Mouse (Mus musculus) inflammation-experienced regulatory T-cells, adult 6 months (primary cell): Measurements from ENCODE around the gene Olfr1347. TPM values are rescaled to one million over a fixed set of nuclear protein-coding genes. Genes with fewer than 3 reads are reported as not detected.
"Not testable (repeated sequence)": the region's sequence is repeated elsewhere in the genome, so short reads cannot be mapped to it uniquely, and the experiment has no call there.

ENCODE experiments used
- ATAC-seq: one replicate; pipeline ENCODE4 v1.8.0; 2017
- polyA plus RNA-seq, 3 experiments: library from polyadenylated mRNA; unstranded; fragments of 100-300 nt; shearing (Covaris generic); gene quantifications; one replicate each; pipeline ENCODE4 v1.2.1; 2017

Olfr1347 gene
- polyA plus RNA-seq = not detected

GRCm38 (mm10) chr7:6499655-6500054, at the start of gene Olfr1347:
TSS of gene Olfr1347 (minus strand) at chr7:6499755.
- ATAC-seq = no peak

GRCm38 (mm10) chr7:6526141-6526540, 26.6 kb upstream of the Olfr1347 start:
- ATAC-seq = no peak

GRCm38 (mm10) chr7:6525001-6525400, 25.4 kb upstream of the Olfr1347 start:
- ATAC-seq = no peak

GRCm38 (mm10) chr7:6522850-6523249, 23.3 kb upstream of the Olfr1347 start, which contains the start of gene Olfr1349:
TSS of gene Olfr1349 (minus strand) at chr7:6522950.
- ATAC-seq = no peak

- no peak for ATAC-seq
Measured at GRCm38 (mm10) chr7:6521666-6522065, 22.1 kb upstream of the Olfr1347 start.

GRCm38 (mm10) chr7:6508648-6509047, 9.1 kb upstream of the Olfr1347 start, which contains the start of gene Olfr1348:
TSS of gene Olfr1348 (minus strand) at chr7:6508748.
- no peak for ATAC-seq

GRCm38 (mm10) chr7:6486841-6487240, 12.7 kb downstream of the Olfr1347 start, which contains the start of gene Olfr5:
TSS of gene Olfr5 (minus strand) at chr7:6486941.
- no peak for ATAC-seq

- ATAC-seq = not testable (repeated sequence)
Measured at GRCm38 (mm10) chr7:6477633-6478032, 21.9 kb downstream of the Olfr1347 start.

- ATAC-seq = no peak
Measured at GRCm38 (mm10) chr7:6466951-6467350, 32.6 kb downstream of the Olfr1347 start, which contains the start of gene Olfr1346. TSS of gene Olfr1346 (plus strand) at chr7:6467101.

GRCm38 (mm10) chr7:6456399-6456798, 43.2 kb downstream of the Olfr1347 start:
- no peak for ATAC-seq

GRCm38 (mm10) chr7:6455868-6456267, 43.7 kb downstream of the Olfr1347 start, which contains the start of gene Olfr1336:
TSS of gene Olfr1336 (plus strand) at chr7:6456168.
- ATAC-seq = no peak

GRCm38 (mm10) chr7:6447771-6448170, 51.8 kb downstream of the Olfr1347 start:
- ATAC-seq = no peak

GRCm38 (mm10) chr7:6441173-6441572, 58.4 kb downstream of the Olfr1347 start:
- no peak for ATAC-seq

GRCm38 (mm10) chr7:6438388-6438787, 61.2 kb downstream of the Olfr1347 start, which contains the start of gene Olfr1344:
TSS of gene Olfr1344 (plus strand) at chr7:6438688.
- ATAC-seq = no peak

Other genes starting within 250 kb of the Olfr1347 start
- not detected for gene Epp13, start 247.0 kb downstream of the Olfr1347 start, polyA plus RNA-seq
- gene Zfp667, start 213.2 kb downstream of the Olfr1347 start, polyA plus RNA-seq = 1 to 10 TPM; 3.3 to 7.6 (median 4.7) TPM
- under 1 TPM; 0.39 to 0.92 (median 0.44) TPM for gene Zfp583, start 168.5 kb downstream of the Olfr1347 start, polyA plus RNA-seq
- gene Gm3854, start 156.0 kb downstream of the Olfr1347 start, polyA plus RNA-seq = under 1 TPM in 2 of 3 experiments, not detected in 1; 0.62 to 0.90 TPM
- 1 to 10 TPM; 2.6 to 3.8 (median 3.4) TPM for gene Zfp78, start 136.5 kb downstream of the Olfr1347 start, polyA plus RNA-seq
- 1 to 10 TPM; 3.6 to 5.1 (median 3.8) TPM for gene Zfp28, start 116.5 kb downstream of the Olfr1347 start, polyA plus RNA-seq
- gene Smim17, start 101.0 kb downstream of the Olfr1347 start, polyA plus RNA-seq = not detected
- gene Gm20715, start 89.5 kb downstream of the Olfr1347 start, polyA plus RNA-seq = not detected
- not detected for gene Olfr1344, start 61.1 kb downstream of the Olfr1347 start, polyA plus RNA-seq
- gene Olfr1336, start 43.6 kb downstream of the Olfr1347 start, polyA plus RNA-seq = under 1 TPM in 2 of 3 experiments, not detected in 1; 0.05 to 0.09 TPM
- gene Olfr1346, start 32.7 kb downstream of the Olfr1347 start, polyA plus RNA-seq = under 1 TPM in 1 of 3 experiments, not detected in 2; 0.08 TPM
- gene Olfr5, start 12.8 kb downstream of the Olfr1347 start, polyA plus RNA-seq = not detected
- gene Olfr1348, start 9.0 kb upstream of the Olfr1347 start, polyA plus RNA-seq = not detected
- under 1 TPM in 1 of 3 experiments, not detected in 2; 0.13 TPM for gene Olfr1349, start 23.2 kb upstream of the Olfr1347 start, polyA plus RNA-seq
- under 1 TPM in 1 of 3 experiments, not detected in 2; 0.35 TPM for gene Olfr1350, start 65.1 kb upstream of the Olfr1347 start, polyA plus RNA-seq
- gene Zim1, start 196.7 kb upstream of the Olfr1347 start, polyA plus RNA-seq = not detected
- not detected for gene Peg3, start 230.7 kb upstream of the Olfr1347 start, polyA plus RNA-seq
- under 1 TPM in 1 of 3 experiments, not detected in 2; 0.15 TPM for gene Usp29, start 230.8 kb upstream of the Olfr1347 start, polyA plus RNA-seq